Comparison of ENCODE assay signal across 22 mouse cellular contexts in genomic region chr2:144485439-144485838, GRCm38 (mm10).
"Had no signal": no experiment of that assay in that cellular context is flagged by ENCODE, and none has a peak within 500 bp of the region (broad histone marks: within the 10 kb centered on the region; RNA-seq: fewer than 3 reads in every experiment).

No protein-coding gene starts in this region.

- ATAC-seq: forebrain, postnatal 0 days; hindbrain, embryonic 16.5 days; inflammation-experienced regulatory T-cells, adult 6 months; intestine, embryonic 15.5 days; intestine, postnatal 0 days; liver, postnatal 0 days had no signal

- H3K4me3 ChIP-seq: heart, adult 2 months; intestine, embryonic 15.5 days; layer of hippocampus, adult 2 months; left cerebral cortex, adult 2 months; limb, embryonic 10.5 days; limb, embryonic 12.5 days; liver, embryonic 13.5 days; liver, embryonic 15.5 days had no signal

- H3K9ac ChIP-seq: forebrain, postnatal 0 days; hindbrain, embryonic 14.5 days; intestine, embryonic 15.5 days; limb, embryonic 12.5 days; liver, embryonic 13.5 days; liver, embryonic 15.5 days; liver, postnatal 0 days had no signal

- H3K27me3 ChIP-seq: intestine, embryonic 15.5 days; limb, embryonic 12.5 days; liver, embryonic 13.5 days; liver, embryonic 15.5 days had no signal

- DNase-seq: forebrain, postnatal 0 days; gastrocnemius, postnatal 14 days; gastrocnemius, postnatal 36 days; kidney, adult 2 months; kidney, adult 9 months; kidney, postnatal 25 days; kidney, postnatal 4 days; liver; liver, embryonic 13.5 days; liver, postnatal 0 days had no signal

- H3K4me1 ChIP-seq: intestine, embryonic 15.5 days; limb, embryonic 10.5 days; liver, embryonic 13.5 days; liver, embryonic 15.5 days had no signal

- H3K27ac ChIP-seq: heart, adult 2 months; hindbrain, embryonic 14.5 days; intestine, embryonic 15.5 days; layer of hippocampus, adult 2 months; left cerebral cortex, adult 2 months; limb, embryonic 10.5 days; limb, embryonic 12.5 days; liver, embryonic 13.5 days; liver, embryonic 15.5 days had no signal

- H3K4me2 ChIP-seq: hindbrain, embryonic 14.5 days; intestine, embryonic 15.5 days; limb, embryonic 12.5 days; liver, embryonic 11.5 days; liver, embryonic 13.5 days; liver, embryonic 15.5 days had no signal

- H3K9me3 ChIP-seq: intestine, embryonic 15.5 days; limb, embryonic 10.5 days; limb, embryonic 12.5 days; liver, embryonic 15.5 days had no signal

- H3K36me3 ChIP-seq: intestine, embryonic 15.5 days; limb, embryonic 10.5 days; limb, embryonic 12.5 days; liver, embryonic 13.5 days; liver, embryonic 15.5 days had no signal
